Mouse (Mus musculus): Measurements from ENCODE around the gene Spns1.
"Not testable (repeated sequence)": the region's sequence is repeated elsewhere in the genome, so short reads cannot be mapped to it uniquely, and the experiment has no call there.

Spns1 gene

DNA sequence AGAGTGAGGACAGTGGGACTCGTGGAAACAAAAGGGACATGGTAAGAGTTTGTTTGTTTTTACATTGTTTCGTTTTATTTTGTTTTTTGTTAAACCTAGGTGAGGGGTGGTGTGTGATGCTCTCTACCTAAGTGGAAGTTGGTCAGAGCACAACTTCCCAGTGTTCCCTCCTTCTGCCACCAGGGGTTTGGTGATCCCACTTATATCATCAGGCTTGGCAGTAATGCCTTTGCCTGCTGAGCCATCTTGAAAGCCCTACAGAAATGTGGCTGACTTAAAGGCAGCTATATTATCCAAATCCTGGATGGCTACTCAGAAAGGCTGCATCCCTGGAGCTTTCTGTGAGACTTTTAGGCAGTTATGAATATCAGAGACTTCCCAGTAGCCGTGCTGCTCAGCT lies 44.6 kb downstream of the Spns1 start:
- no peak for DNase-seq

DNA sequence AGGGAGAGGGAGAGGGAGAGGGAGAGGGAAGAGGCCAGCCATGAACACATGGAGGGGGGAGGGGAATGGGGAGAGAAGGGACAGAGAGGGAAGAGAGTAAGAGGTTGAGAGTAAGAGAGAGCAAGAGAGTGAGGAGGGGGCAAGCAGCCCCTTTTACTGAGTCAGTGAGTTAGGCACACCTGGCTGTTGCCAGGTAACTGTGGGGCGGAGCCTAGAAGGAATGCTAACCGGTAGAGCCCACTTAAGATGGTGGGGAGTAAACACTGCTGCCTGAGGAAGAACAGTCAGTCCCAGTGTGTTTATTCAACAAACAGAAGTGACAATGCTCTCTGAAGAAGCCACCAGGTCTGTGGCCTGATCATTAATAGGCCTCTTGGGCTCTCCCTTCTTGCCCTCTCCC lies 46.6 kb downstream of the Spns1 start:
- no peak for DNase-seq

DNA sequence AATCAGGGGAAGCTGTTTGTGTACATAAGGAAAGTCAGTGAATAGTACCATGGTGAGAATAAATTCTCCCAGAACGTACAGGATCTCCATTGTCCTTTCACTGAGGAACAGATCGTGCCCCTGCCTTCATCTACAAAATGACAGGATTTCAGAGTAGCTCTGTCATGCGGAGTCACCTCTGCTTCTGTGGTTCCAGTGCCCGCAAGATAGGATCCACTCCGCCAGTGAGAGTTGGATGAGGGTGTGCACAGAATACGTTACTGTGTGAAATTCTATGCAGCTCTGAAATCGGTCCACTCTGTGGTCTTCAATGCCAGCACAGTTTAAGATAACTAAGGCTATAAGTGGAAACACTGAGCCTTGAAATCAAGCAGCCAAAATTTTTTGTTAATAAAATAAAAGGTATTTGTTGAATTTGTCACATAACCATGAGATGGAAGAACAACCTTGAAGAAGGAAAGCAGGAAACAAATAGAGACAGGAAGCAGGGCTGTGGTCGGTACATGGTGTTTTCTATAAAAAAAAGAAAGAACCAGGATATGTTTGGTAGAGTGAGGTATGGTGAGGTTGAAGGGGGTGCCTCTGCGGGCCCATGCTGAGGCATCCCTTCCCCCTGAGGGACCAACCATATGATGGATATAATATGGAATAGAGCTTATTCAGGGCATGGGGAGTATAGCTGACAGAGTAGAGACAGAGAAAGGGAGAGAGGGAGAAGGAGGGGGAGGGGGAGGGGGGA lies 47.2 kb downstream of the Spns1 start:
- DNase-seq: no peak

DNA sequence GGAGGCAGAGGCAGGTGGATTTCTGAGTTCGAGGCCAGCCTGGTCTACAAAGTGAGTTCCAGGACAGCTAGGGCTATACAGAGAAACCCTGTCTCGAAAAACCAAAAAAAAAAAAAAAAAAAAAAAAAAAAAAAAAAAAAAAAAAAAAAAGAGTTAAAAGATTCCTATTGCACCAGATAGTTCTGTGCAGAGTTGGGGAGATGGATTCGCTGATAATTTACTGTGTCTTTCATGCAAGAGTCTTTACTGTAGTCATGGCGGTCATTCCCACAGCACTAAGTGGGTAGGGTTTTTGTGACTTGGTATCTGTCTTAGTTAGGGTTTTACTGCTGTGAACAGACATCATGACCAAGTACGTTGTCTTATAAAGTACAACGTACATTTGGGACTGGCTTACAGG lies 48.4 kb downstream of the Spns1 start:
- DNase-seq: not testable (repeated sequence)

DNA sequence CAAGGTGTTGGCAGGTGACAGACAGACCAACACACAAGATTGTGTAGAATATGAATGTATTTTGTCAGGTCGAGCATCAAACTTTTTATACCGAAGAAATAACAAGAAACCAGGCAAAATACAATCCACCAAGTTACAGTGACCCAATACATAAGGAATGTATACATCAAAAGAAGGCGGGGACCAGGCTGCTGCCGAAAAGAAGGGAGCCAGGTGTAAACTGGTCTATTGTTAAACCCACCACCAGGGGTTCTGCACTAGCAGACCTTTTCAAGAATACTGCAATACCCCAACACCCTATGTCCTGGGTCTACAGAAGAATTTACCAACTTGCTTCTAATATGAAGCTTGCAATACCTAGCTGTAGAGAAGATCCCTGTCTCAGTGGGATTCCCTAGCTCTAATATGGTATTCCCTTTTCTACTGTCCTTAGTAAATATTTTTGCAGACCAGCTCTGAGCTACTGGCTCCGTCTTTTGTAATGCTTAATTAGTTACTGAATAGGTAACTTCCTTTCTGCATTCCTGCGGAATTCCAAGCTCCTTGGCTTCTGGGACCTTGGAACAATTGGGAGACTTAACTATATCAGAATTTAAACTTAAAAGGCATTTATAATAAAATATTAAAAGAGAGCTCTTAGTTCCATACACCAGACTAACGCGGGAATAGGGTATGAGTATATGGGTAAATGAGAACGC lies 51.5 kb downstream of the Spns1 start:
- DNase-seq: not testable (repeated sequence)

DNA sequence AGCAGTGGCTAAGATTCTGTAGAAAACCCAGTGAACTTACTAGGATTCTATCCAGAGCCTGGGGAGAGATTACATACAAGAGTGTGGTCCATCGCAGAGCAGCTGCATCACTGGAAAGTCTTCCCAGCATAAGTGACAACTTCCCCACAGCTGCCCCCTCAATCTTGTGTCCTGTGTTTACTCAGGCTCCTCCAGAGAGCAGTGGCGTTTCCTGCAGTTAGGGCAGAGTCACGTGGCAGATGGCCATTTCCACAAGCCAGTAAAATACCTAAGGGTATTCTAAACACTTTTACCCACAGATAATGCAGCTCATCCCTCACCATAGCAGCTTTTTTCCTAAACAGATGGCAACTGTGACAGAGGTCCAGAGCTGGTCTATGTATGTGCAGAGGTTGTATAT lies 52.5 kb downstream of the Spns1 start:
- no peak for DNase-seq

DNA sequence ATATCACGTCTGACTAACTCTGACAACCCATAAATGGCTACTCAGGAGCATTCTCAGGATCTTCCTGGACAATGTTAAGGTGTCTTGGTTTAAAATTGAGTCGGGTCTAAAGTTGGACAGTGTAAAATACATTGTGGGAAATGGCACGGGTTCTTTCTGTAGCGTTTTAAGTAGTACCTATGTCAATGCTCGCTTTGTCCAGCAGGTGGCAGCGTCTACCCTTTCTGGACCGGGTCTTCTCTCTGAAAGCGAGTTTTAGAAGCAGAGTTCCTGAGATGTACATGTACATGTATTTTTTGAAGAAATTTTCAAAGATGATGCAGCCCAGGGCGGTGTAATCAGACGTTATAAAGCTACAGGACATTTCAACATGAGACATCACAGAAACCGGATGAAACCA lies 53.5 kb downstream of the Spns1 start:
- DNase-seq: peak; percentile 52

All from cerebellum, adult 11-12 months (tissue).